Mouse (Mus musculus): ENCODE results near the gene Rbm25.

Gene Rbm25

GRCm38 (mm10) chr12:83651414-83651813, 20.4 kb downstream of the Rbm25 start:
- no peak for DNase-seq

DNA sequence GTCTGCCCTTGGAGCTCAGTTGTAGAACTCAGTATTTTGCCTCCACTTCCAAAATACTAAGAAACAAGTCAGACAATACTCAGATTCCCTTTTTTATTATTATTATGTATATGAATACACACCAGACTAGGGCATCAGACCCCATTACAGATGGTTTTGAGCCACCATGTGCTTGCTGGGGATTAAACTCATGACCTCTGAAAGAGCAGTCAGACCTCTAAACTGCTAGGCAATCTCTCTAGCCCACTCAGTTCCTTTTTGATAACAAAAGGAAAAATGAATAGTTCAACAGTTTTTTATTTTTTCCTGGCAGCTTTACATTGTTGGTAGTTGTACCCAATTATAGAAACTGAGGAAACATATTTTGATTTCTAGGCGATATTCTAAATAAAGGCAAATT, 54.4 kb downstream of the Rbm25 start:
- DNase-seq: no peak

GRCm38 (mm10) chr12:83686575-83687350, 55.7 kb downstream of the Rbm25 start:
- peak; percentile 71 for DNase-seq

- DNase-seq: peak; percentile 93
Observed at GRCm38 (mm10) chr12:83687934-83688315, 56.9 kb downstream of the Rbm25 start, which contains the start of gene Psen1. Gene Psen1, plus strand, starts transcription at chr12:83688152.

- DNase-seq: peak; percentile 45
Observed at GRCm38 (mm10) chr12:83688316-83689086, 57.5 kb downstream of the Rbm25 start.

DNA sequence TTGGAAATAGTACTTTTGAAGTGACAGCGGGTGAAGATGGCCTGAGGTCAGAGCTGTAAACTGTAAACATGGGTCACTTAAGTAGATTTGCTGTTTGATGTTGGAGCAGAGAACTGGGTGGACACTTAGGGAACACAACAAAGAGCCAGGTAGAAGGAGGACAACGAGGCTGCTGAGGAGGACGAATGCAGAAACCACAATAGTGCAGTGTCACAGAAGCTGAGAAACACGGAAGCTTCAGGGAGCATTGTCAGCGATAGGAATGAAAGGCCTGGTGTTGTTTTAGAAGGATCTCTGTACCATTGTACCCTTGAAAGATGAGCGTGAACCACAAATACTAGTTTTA, 58.0 kb downstream of the Rbm25 start:
- DNase-seq: no peak

DNA sequence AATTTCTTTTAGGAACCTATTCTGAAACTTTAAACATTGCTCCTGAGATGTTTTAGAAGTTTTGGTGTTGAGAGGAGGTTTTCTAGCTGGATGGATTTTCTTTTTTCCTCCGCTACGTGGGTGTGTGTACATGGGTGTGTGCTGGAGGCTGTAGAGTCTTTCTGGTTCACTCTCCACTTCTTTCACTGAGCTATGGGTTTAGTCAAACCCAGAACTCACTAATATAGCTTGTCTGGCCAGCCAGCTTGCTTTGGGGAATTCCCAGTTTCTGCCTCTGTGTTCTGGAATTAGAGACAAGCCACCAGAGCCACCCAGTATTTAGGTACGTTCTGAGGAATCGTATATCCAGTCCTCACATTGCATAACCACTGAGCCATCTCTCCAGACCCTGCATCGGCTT, 63.0 kb downstream of the Rbm25 start:
- no peak for DNase-seq

GRCm38 (mm10) chr12:83694669-83695068, 63.6 kb downstream of the Rbm25 start:
- DNase-seq: no peak

- DNase-seq: no peak
Observed at GRCm38 (mm10) chr12:83698637-83699036, 67.6 kb downstream of the Rbm25 start.

GRCm38 (mm10) chr12:83701608-83702007, 70.6 kb downstream of the Rbm25 start:
- DNase-seq: no peak

DNA sequence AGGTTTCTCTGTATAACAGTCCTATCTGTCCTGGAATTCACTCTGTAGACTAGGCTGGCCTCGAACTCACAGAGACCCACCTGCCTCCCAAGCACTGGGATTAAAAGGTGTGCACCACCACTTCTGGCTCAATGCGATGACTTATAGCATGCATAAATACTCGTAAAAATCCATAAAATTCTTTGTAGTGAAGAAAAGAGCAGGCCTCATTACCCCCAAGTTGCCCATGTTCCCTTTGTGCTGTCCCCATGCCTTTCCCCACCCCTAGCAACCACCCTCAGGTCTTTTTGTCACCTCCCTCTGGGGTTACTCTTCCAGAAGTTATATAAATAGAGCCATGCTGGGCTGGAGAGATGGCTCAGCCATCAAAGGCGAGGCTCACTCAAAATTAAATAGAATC, 71.8 kb downstream of the Rbm25 start:
- no peak for DNase-seq

- peak; percentile 40 for DNase-seq
Observed at GRCm38 (mm10) chr12:83706951-83707350, 75.9 kb downstream of the Rbm25 start.

DNA sequence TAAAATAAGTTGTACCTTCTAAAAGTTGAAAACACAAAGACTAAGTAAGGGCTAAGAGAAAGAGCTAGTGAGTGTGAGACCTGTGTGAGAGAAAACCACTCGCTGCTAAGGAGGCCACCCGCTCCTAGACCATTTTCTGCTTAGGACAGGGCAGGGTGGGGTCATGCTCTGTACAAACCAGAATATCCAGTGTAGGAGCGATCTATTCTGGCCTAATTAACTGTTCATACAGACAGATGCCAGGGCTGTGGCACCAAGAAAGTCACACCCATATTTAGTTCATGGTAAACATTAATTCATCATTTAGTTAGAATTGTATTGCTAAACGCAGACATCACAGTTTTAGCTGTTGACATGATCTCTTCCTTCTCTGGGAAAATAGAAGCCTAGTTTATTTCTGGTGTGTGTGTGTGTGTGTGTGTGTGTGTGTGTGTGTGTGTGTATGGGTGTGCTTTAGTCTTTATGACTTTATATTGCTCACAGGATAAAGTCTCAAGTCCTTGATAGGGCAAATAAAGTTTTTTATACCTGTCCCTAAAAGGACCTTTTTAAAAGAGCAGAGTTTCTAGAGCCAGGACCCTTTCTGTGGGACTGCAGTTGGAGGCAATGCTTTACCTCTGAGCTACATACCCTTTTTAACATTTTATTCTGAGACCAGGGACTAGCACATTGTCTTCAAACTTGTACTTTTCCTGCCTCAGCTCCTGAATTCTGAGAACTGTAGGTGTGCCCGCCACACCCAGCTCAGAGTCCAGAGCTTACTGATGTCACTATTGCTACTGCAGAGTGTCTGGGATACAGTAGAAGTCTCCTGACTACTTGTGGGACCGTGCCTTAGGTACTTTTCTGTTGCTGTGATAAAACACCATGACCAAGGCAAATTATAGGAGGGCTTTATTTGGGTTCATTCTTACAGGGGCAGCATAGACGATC, 77.4 kb downstream of the Rbm25 start:
- DNase-seq: no peak

DNA sequence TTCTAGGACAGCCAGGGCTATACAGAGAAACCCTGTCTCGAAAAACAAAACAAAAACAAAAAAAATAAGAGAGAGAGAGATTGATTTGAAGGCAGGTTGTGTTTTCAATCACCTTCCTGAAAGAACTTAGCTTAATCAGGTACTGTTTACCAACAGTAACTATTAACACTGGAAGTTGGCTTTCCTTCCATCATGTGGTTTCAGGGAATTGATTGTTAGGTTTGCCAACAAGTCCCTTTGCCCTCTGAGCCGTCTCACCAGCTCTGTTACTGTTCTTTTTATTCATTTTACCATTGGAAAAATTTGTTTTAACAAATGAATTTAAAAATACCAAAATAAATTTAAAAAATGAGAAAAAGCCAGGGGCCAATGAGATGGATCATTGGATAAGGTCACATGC, 78.9 kb downstream of the Rbm25 start:
- DNase-seq: no peak

- DNase-seq: peak; percentile 84
Observed at GRCm38 (mm10) chr12:83713749-83714148, 82.7 kb downstream of the Rbm25 start.

DNA sequence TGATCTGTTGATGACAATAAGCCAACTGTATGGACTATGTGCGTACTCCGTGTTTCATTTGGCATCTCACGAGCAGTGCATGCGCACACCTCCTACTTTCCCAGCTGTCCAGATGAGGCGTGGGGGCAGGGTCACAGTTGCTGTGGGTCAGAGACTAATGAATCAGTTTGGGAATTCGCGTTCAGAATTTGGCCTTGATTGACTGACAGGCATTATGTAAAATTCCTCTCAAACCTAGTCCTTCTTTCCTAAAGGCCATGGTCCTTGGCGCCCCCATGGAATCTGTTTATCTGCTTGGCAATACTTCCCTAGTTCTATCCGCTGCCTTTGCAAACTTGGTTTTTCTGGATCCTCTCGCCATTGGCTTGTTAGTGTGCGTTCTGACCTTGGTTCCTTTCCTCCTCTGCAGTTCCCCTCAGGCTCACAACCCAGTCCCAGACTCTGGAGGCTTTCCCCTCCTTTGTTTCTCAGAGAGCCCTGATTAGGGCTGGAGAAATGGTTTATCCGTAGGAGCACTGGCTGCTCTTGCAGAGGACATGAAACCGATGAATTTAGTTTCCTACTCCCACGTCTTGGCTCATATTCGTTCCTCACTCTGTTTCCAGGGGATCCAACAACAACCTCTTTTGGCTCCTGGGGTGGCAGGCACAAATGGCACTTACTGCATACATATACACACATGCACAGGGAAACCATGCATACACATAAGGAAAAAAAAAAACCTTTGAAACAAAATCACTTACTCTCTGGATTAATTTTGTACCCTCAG, 85.6 kb downstream of the Rbm25 start:
- no peak for DNase-seq

GRCm38 (mm10) chr12:83719431-83719830, 88.4 kb downstream of the Rbm25 start:
- no peak for DNase-seq

- peak; percentile 26 for DNase-seq
Observed at GRCm38 (mm10) chr12:83721281-83721680, 90.2 kb downstream of the Rbm25 start.

DNA sequence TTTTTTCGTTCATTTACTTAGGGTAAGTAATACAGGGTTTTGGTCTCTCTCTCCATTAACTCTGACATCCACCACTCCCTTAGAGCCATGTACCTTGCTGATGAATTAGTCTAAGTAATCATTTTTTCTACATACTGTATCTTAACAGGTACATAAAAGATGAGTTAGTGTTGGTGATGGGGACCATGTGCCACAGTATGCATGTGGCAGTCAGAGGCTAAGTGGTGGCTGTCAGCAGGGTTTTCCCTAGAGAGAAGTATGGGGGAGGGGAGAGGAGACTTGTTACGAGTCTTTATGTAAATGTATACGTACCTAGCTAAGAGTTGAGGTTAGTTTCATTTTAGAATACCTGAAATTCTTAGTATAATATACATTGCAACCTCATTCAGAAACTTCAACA, 92.0 kb downstream of the Rbm25 start:
- DNase-seq: no peak

DNA sequence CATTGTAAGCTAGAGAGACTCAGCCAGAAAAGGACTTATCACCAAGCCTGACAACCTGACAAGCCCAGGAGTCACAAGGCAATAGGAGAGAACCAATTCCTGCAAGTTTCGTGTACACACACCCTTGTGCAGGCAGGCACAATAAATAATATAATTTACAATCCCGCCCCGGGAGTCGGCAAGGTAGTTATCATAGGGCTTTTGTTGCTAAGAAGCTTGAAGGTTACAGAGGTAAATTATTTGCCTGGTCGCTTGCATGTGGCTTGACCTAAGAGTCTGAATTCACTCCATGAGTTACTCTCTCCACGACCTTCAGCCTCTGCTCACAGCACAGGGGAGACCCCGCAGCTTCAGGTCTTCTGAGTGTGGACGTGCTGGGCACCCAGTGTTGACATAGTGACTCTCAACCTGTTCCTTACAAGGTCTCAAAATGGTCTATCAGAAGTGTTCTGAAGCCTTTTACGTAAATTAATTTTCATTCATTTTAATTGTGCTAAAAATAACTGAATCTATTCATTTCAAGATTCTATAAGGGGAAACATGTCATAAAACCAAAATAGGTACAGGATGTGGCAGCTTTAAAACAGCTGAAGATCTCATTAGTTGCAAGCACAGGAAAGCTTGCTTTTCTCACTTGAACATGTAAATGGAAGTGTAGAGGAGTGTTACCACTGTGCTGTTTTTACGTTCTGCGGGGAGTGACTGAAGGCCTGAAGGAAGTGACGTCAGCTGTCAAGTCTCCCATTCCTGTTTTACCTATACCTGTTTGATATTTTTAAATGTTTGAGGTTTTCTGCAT, 95.7 kb downstream of the Rbm25 start:
- DNase-seq: peak; percentile 56

DNA sequence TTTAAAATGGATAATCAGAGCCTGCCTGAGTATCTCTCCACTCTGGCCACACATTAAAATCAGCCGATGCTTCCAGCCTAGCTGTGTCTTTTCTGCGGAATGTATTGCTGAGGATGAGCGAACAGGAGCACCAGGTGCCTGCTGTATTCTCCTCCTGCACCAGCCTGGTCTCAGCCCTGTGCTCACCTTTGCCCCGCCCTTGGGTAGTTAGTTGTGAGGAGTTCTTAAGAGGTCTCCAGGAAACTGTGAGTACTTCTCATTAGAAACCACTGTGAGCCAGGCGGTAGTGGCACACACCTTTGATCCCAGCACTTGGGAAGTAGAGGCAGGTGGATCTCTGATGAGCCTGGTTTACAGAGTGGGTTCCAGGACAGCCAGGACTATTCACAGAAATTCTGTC, 101.2 kb downstream of the Rbm25 start:
- no peak for DNase-seq

Data from kidney, adult 9 months (tissue).